Mouse (Mus musculus) fat pad, adult 2 months (tissue): ENCODE data around the gene Nme2.

ENCODE experiments used
- DNase-seq: peaks from one replicate; pipeline ENCODE4 v3.0.0-alpha.2; 2011; ENCODE audit warnings: low read depth, low spot score; ENCODE audit errors: extremely low read depth

The Nme2 gene

GRCm38 (mm10) chr11:93956159-93956558 lies at the start of gene Nme2:
Gene Nme2, minus strand, starts transcription at chr11:93956259.
- no peak for DNase-seq

DNA sequence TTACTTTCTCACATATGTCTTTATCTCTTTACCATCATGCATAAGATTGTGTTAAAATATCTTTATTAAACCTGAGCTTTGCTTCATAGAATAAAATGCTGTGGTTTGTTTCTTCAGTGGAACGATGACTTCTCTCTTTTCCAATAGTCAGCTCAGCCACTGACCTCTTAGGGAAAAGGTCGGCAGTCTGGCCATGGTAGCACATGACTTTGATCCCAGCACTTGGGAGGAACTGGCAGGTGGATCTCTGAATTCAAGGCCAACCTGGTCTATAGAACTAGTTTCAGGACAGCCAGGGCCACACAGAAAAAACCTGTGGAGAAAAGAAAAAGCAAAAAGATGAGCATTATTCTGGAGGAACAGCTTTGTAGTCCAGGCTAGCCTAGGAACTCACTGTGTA lies 47.3 kb upstream of the Nme2 start:
- DNase-seq: no peak

DNA sequence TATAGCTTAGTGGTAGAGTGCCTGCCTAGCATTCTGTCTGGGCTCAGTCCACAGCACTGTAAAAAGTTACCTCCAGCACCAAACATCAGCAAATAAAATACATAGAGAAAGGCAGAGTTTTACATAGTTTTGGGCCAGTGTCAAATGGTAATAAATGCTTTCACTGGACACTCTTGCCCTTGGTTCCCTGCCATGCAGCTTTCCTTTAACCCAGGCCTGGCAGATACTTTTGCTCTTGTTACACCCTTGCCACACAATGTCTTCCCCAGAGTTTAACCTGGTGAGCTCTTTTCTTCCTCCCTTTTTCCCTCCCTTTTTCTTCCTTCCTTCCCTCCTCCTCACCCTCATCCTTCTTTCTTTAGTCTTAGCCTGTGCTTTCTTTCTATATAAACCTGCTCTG lies 43.2 kb upstream of the Nme2 start:
- no peak for DNase-seq

DNA sequence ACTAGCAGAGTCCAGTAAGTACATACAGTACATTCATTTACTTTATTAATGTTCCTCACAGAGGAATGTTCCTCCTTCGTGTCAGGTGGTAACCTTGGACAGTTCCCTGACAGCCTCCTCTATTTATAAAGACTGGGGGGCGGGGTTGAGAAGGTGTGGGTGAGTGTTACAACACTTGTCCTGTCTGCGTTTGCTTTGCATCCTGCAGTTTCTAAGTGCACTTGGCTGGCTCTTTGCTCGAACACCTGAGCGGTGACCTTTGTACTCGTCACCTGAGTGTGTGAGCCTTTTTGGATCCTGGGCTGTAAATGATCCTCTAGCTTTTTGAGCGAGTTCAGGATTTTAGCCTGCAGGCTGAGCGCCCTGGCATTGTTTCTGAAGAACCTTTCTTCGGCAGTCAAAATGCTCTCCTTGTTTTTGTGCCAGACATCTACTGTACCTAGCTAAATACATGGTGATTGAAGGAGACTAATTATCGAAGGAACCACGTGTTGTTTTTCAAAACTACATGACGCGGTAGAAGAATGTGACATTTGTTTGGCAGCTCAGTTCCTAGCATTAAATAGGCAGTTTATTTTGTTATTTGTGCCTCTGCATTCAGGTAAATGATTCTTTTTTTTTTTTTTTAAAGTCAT lies 41.2 kb upstream of the Nme2 start:
- peak; percentile 70 for DNase-seq

DNA sequence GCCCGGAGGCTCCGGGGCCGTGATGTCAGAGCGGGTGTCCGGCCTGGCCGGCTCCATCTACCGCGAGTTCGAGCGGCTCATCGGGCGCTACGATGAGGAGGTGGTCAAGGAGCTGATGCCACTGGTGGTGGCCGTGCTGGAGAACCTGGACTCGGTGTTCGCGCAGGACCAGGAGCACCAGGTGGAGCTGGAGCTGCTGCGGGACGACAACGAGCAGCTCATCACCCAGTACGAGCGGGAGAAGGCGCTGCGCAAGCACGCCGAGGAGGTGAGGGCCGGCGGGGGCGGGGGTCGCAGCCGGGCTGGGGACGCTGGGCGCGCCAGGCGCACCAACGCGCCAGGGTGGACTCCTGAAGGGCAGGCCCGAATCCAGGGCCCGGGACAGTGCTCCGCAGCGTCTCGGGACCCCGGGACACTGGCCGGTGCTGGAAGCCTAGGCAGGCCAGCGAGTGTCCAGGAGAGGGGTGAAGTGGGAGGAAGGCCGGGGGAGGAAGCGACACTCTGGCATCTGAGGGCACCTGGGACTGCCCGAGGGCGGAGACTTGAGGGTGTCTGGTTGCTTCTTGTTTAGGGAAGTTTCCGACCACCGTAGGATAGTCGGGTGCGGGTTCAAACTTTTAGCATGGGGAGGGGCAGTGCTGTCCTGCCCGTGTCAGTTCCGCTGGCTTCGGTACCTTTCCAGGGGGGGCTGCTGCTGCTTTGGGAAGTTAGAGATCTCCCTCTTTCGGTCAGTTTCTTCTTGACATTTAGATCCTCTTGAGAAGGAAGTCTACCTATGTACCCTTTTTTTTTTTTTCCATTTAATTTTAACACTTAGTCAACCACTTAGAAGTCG lies 40.5 kb upstream of the Nme2 start:
- no peak for DNase-seq

GRCm38 (mm10) chr11:93995720-93996305 lies 39.8 kb upstream of the Nme2 start, which contains the start of gene Spag9:
Gene Spag9, plus strand, starts transcription at chr11:93996091.
- peak; percentile 56 for DNase-seq

DNA sequence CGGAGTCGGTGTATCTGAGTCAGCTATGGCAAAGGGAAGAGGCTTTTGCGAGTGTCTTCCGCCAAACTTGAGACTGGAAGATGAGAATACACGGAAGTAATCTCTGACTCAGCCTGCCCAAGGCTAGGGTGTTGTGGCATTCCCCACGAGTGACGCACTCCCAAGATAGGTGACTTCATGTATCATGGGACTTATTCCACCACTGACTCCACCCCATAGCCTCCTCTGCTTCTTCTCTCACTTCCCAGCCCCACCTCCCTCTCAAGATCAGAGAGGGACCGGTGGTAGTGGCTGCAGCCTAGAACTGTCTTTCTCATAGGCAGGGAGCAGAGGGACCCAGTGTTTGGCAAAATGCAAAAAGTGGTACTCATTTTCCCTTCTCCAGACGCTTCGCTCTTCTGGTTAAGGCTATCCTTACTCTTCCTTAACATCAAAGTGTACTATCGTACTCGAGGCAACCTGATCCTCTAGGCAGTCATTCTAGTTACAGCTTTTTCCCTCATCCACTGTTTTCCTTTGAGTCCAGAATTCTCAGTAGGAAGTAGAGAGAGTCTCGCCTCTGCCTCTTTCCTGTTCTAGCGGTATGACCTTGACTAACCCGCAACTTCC lies 39.2 kb upstream of the Nme2 start:
- peak; percentile 63 for DNase-seq

DNA sequence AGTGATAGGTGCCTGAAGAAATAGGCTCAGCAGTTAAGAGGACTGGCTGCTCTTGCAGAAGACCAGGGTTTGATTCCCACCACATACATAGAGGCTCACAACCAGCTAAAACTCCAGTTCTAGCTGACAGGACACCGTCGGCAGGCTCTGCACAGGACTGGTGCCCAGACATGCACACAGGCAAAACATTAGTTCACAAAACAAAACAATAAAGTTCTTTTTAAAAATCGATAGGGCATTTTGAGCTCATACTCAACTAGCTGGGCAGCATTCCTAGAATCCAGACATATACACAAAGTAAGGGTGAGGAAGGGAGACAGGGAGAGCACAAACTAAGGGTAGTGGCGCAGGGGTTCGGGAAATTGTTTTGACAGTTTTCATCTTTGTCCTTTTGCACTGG lies 38.5 kb upstream of the Nme2 start:
- no peak for DNase-seq

DNA sequence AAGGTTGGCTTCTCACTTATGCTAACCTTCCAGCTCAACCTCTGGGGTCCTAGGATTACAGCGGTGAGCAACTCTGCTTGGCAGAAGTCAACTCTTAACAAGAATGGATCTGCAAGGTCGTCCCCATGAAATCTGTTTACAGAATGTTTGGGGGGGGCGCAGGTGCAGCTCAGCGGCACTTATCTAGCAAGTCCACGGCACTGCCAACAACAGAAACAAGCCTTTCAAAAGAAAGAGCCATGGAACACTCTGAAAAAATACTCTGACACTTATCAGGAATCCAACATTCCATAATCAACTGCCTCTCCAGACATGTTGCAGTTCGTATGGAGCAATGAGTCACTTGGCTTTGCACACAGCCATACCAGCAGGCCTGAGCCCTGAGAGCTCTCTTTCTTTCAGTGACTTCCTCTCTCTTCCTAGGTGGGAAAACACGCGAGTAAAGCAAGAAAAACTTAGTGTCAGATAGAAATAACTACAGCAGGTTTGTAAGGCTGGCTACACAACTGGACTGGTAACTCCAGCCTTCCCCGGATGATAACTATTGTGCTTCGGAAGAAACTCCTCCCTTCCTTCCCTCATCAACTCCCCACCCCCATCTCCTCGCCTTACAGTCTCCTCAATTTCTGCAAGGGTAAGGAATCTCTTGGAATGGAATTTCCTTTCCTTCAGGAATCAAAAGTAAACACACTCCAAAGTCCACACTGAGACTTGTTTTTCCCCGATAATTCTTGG lies 32.4 kb upstream of the Nme2 start:
- DNase-seq: no peak

DNA sequence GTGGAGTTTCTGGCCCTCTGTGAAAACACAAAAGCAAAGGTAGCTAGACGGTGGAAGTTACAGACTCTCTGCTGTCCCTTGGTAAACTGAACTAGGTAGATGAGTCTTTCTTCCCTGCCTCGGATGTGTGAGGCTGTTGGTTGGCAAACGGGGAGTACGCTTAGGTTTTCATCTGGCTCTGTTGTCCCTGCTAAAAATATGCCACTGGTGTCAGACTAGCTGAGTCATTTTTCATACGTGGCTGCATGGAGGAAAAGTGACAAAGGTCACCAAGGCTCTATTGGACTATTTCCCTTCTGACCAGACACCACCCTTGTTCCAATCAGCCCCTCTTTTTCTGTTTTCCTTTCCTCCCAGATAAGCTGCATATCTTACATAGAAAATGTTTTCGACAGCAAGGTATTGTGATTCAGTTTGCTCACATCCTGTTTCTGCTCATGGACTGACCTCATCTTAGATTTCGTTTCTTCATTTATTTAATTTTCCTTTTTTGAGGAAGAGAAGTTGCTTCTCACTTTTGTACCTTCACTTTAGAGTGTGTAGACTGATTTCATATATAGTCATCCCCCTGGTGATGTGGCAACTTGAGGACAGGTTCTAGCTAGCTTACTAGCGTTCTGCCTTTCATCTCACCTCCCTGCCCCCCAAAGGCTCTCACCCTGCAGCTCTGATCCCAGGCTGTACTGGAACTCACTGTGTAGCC lies 31.7 kb upstream of the Nme2 start:
- DNase-seq: no peak

GRCm38 (mm10) chr11:93987026-93987425 lies 31.0 kb upstream of the Nme2 start:
- DNase-seq: no peak

- no peak for DNase-seq
These were observed 30.2 kb upstream of the Nme2 start for GRCm38 (mm10) chr11:93986298-93986697.

- DNase-seq: no peak
These were observed 29.2 kb upstream of the Nme2 start for GRCm38 (mm10) chr11:93985265-93985664.

GRCm38 (mm10) chr11:93984619-93985018 lies 28.6 kb upstream of the Nme2 start:
- no peak for DNase-seq

- DNase-seq: no peak
These were observed 23.5 kb upstream of the Nme2 start for GRCm38 (mm10) chr11:93979502-93980049.

DNA sequence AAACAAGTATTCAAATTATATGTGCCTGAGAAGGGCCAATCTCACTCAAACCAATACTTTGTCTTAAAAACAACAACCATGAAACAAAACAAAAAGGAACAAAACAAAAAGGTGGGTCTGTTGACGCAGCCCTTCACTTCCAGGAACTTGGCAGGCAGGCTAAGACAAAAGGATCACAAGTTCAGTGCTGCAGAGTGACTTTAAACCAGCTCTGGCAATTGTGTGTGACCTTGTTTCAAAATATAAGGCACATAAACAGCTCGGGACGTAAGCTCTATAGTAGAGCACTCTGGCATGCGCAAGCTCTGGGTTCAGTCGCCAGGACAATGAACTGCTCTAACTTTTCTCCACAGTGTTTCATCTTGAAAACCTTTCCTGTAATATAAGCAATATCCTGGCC lies 16.9 kb upstream of the Nme2 start:
- DNase-seq: no peak

DNA sequence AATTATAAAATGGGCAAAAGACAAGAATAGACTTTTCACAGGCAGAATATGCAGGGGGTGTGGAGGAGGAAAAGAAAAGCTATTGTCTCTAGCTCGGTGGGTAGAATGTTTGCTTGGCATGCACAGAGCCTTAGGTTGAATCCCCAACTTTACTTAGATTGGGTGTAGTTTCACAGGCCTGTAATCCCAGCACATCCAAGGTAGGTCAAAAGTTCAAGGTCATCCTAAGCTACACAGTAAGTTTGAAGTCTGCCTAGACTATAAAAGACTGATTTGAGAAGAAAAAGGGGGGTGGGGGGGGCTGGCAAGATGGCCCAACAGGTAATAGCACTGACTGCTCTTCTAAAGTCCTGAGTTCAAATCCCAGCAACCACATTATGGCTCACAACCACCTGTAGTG lies 13.7 kb upstream of the Nme2 start:
- no peak for DNase-seq

DNA sequence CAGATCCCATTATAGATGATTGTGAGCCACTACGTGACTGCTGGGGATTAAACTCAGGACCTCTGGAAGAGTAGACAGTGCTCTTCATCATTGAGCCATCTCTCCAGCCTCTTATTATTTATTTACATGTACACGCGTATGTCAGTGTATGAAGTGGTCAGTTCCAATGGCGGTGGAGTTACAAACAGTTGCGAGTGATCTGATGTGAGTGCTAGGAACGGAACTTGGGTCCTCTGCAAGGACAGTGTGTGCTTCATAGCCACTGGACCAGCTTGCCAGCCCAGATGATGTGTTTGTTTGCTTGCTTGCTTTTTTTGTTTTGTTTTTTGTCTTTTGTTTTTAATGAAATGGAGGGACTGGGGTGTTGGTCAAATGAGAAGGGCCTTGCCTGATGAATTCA lies 13.1 kb upstream of the Nme2 start:
- DNase-seq: no peak

DNA sequence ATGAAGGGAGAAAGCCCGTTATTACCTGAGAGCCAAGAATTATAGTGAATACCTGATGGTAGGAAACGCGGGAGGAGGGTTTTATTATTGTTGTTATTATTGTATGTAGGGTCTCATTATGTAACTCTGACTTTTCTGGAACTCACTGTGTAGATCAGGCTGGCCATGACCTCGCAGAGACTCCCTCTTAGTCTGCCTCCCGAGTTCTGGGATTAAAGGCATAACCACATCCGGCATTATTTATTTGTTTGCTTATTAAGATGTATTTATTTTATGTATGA lies 12.7 kb upstream of the Nme2 start:
- DNase-seq: no peak
